Mouse (Mus musculus): ENCODE results near the gene Gm28539. TPM values are rescaled to one million over a fixed set of nuclear protein-coding genes. Genes with fewer than 3 reads are reported as not detected.
A peak's percentile ranks its signal among the peaks of the same experiment; 100 is the strongest.

The Gm28539 gene
- 1.4 TPM in 1 of 2 replicates, not detected in the other for polyA plus RNA-seq (2012; rRNA removed)

GRCm38 (mm10) chr16:18836468-18837208 is at the start of gene Gm28539, which contains the start of gene 2510002D24Rik:
Gene Gm28539 (plus strand): TSS chr16:18836584.
Gene 2510002D24Rik (plus strand): TSS chr16:18836578.
- TF ChIP-seq CTCF (IDR thresholded peaks at IDR 0.05; ENCODE audit: borderline replicate concordance, extremely low read depth, insufficient read depth, insufficient read length) (no peak), POLR2A (IDR thresholded peaks at IDR 0.05; ENCODE audit: borderline replicate concordance, extremely low read depth, insufficient read depth, insufficient read length, poor library complexity, severe bottlenecking) (peak; percentile 59; the same call in 1 of the 2 replicates)
- peak; percentile 97 for DNase-seq (ENCODE audit: low read depth)

GRCm38 (mm10) chr16:18786652-18787051 is 49.7 kb upstream of the Gm28539 start:
- TF ChIP-seq POLR2A (IDR thresholded peaks at IDR 0.05; ENCODE audit: borderline replicate concordance, extremely low read depth, insufficient read depth, insufficient read length, poor library complexity, severe bottlenecking): no peak
- no peak for TF ChIP-seq CTCF (IDR thresholded peaks at IDR 0.05; ENCODE audit: borderline replicate concordance, extremely low read depth, insufficient read depth, insufficient read length)
- no peak for DNase-seq (ENCODE audit: low read depth)

GRCm38 (mm10) chr16:18788627-18789406 is 47.6 kb upstream of the Gm28539 start:
- TF ChIP-seq CTCF (IDR thresholded peaks at IDR 0.05; ENCODE audit: borderline replicate concordance, extremely low read depth, insufficient read depth, insufficient read length) (no peak), POLR2A (IDR thresholded peaks at IDR 0.05; ENCODE audit: borderline replicate concordance, extremely low read depth, insufficient read depth, insufficient read length, poor library complexity, severe bottlenecking) (no peak)

GRCm38 (mm10) chr16:18795223-18795899 is 41.0 kb upstream of the Gm28539 start:
- TF ChIP-seq POLR2A (IDR thresholded peaks at IDR 0.05; ENCODE audit: borderline replicate concordance, extremely low read depth, insufficient read depth, insufficient read length, poor library complexity, severe bottlenecking): no peak
- TF ChIP-seq CTCF (IDR thresholded peaks at IDR 0.05; ENCODE audit: borderline replicate concordance, extremely low read depth, insufficient read depth, insufficient read length): no peak
- no peak for DNase-seq (ENCODE audit: low read depth)

More at GRCm38 (mm10) chr16:18788627-18789406, 47.6 kb upstream of the Gm28539 start:
- no peak for DNase-seq (ENCODE audit: low read depth)

- TF ChIP-seq POLR2A (IDR thresholded peaks at IDR 0.05; ENCODE audit: borderline replicate concordance, extremely low read depth, insufficient read depth, insufficient read length, poor library complexity, severe bottlenecking) (no peak), CTCF (IDR thresholded peaks at IDR 0.05; ENCODE audit: borderline replicate concordance, extremely low read depth, insufficient read depth, insufficient read length) (no peak)
Measured at GRCm38 (mm10) chr16:18796645-18797044, 39.7 kb upstream of the Gm28539 start.

GRCm38 (mm10) chr16:18798151-18798550 is 38.2 kb upstream of the Gm28539 start:
- no peak for TF ChIP-seq CTCF (IDR thresholded peaks at IDR 0.05; ENCODE audit: borderline replicate concordance, extremely low read depth, insufficient read depth, insufficient read length)
- no peak for TF ChIP-seq POLR2A (IDR thresholded peaks at IDR 0.05; ENCODE audit: borderline replicate concordance, extremely low read depth, insufficient read depth, insufficient read length, poor library complexity, severe bottlenecking)
- DNase-seq (ENCODE audit: low read depth): no peak

More at GRCm38 (mm10) chr16:18796645-18797044, 39.7 kb upstream of the Gm28539 start:
- DNase-seq (ENCODE audit: low read depth): peak; percentile 49

- DNase-seq (ENCODE audit: low read depth): peak; percentile 51
Measured at GRCm38 (mm10) chr16:18798841-18799240, 37.5 kb upstream of the Gm28539 start.

GRCm38 (mm10) chr16:18805746-18806145 is 30.6 kb upstream of the Gm28539 start:
- no peak for DNase-seq (ENCODE audit: low read depth)
- no peak for TF ChIP-seq POLR2A (IDR thresholded peaks at IDR 0.05; ENCODE audit: borderline replicate concordance, extremely low read depth, insufficient read depth, insufficient read length, poor library complexity, severe bottlenecking)
- no peak for TF ChIP-seq CTCF (IDR thresholded peaks at IDR 0.05; ENCODE audit: borderline replicate concordance, extremely low read depth, insufficient read depth, insufficient read length)

More at GRCm38 (mm10) chr16:18798841-18799240, 37.5 kb upstream of the Gm28539 start:
- TF ChIP-seq CTCF (IDR thresholded peaks at IDR 0.05; ENCODE audit: borderline replicate concordance, extremely low read depth, insufficient read depth, insufficient read length): peak; percentile 61; the same call in 1 of the 2 replicates
- no peak for TF ChIP-seq POLR2A (IDR thresholded peaks at IDR 0.05; ENCODE audit: borderline replicate concordance, extremely low read depth, insufficient read depth, insufficient read length, poor library complexity, severe bottlenecking)

- no peak for TF ChIP-seq POLR2A (IDR thresholded peaks at IDR 0.05; ENCODE audit: borderline replicate concordance, extremely low read depth, insufficient read depth, insufficient read length, poor library complexity, severe bottlenecking)
- no peak for TF ChIP-seq CTCF (IDR thresholded peaks at IDR 0.05; ENCODE audit: borderline replicate concordance, extremely low read depth, insufficient read depth, insufficient read length)
- DNase-seq (ENCODE audit: low read depth): no peak
Measured at GRCm38 (mm10) chr16:18809001-18809400, 27.4 kb upstream of the Gm28539 start.

- no peak for DNase-seq (ENCODE audit: low read depth)
- TF ChIP-seq CTCF (IDR thresholded peaks at IDR 0.05; ENCODE audit: borderline replicate concordance, extremely low read depth, insufficient read depth, insufficient read length): no peak
- TF ChIP-seq POLR2A (IDR thresholded peaks at IDR 0.05; ENCODE audit: borderline replicate concordance, extremely low read depth, insufficient read depth, insufficient read length, poor library complexity, severe bottlenecking): no peak
Measured at GRCm38 (mm10) chr16:18811032-18811431, 25.4 kb upstream of the Gm28539 start.
